Mouse (Mus musculus): ENCODE measurements around the gene Lrrc26. TPM values are rescaled to one million over a fixed set of nuclear protein-coding genes. Genes with fewer than 3 reads are reported as not detected.

Gene Lrrc26
- total RNA-seq, 2 experiments from 2014 or later = not detected

DNA sequence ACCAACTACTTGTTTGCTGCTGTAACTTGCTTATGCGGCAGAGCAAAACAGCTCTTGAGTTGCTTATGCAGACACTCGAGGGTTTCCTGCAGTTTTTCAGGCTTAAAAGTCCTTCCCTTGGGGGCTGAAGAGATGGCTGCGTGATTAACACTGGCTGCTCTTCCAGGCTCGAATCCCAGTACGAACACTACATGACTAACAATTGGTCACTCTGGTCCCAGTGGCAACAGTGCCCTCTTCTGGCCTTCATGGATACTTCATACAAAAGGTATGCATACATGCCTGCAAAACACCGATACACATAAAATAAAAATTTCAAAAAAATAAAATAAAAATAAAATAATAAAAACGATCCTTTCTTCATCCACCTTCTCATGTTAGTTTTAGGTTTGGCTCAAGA lies 38.7 kb downstream of the Lrrc26 start:
- DNase-seq (ENCODE audit: low spot score) = no peak
- intact Hi-C loops (cut with DNase I) = loop anchor here (5.0 kb wide), 1 partner anchor 136 kb away; no protein-coding TSS in a partner anchor

DNA sequence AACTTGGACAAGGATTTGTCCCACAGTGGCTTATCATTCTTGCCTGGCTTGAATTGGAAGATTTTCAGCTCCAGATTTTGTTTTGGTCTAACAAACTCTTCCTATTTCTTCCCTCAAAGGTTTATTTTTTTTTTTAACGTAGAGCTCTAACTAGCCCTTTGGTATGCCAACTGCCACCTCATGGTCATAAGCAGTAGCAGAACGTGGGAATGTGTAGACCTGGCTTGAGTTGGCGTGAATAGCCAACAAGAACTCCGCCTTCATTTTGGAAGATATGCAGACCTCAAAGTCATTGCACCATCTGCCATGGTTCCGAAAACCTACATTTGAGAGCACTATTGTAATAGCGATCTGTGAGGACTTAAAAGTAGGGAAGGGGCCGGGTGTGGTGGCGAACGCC lies 41.8 kb downstream of the Lrrc26 start:
- intact Hi-C loops (cut with DNase I) = loop anchor here (5.0 kb wide), 2 partner anchors 59 to 74 kb away; partner anchors contain the start of genes Anapc2, Ssna1 and Tmem203
- DNase-seq (ENCODE audit: low spot score) = no peak

DNA sequence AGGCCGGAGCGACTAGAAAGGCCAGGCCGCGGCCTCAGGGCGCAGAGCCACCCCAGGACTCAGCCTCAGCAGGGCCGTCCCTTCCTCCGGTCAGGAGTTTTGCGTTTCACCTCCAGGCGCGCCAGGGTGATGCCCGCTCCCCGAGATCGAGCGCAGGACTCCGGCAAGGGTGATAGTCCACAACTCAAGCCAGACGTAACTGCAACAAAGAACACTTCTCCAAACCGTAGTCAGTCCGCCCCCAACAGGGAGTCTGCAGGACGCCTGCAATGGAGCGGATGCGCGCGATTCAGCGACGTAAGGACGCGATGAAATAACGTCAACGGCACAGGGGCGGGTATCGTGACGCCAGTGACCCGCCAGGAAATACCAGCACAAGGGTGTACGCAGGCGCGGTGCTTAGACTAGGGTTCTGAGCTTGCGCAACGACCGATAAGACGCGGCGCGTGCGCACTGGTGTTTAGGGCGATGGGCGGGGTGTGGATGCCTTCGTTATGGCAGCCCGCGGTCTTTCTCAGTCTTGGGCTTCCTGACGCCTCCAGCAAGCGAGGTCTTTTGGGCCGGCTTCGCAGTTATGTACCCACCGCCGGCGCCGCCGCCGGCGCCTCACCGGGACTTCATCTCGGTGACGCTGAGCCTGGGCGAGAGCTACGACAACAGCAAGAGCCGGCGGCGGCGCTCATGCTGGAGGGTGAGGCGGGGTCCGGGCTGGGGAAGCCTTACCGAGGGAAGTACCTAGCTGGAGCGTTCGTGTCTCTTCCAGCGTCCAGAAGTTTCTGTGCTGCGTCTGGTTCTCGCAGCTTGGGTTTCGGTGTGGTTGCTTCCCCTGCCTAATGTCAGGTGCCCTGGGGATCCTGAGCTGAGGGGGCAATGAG lies 42.8 kb downstream of the Lrrc26 start, which contains the start of gene Man1b1:
Gene Man1b1 (plus strand): TSS at position 53 of the 875 bp plus-strand sequence.
- intact Hi-C loops (cut with DNase I) = loop anchor here (5.0 kb wide), 2 partner anchors 60 to 75 kb away; partner anchors contain the start of genes Anapc2, Ssna1 and Tmem203
- DNase-seq (ENCODE audit: low spot score) = peak; percentile 98

DNA sequence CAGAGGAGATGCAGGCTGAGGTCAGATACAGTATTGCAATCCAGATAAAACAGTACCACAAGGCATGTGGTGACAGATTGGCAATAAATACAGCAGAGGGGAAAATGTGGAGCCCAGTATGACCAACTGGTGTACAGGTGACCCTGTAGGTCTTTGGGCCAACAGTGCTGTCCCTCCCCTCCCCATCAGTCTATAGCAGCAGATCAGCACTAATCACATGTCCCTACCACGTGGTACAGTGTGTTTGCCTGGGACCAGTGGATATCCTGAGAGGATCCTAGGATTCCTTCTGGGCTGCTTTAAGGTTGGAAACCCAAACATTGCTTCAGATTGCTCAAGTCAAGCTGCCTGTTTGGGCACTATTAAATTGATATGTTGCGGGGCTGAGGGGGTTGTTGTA lies 43.9 kb downstream of the Lrrc26 start:
- DNase-seq (ENCODE audit: low spot score) = no peak
- intact Hi-C loops (cut with DNase I) = loop anchor here (5.0 kb wide), 2 partner anchors 61 to 76 kb away; partner anchors contain the start of genes Anapc2, Ssna1 and Tmem203

DNA sequence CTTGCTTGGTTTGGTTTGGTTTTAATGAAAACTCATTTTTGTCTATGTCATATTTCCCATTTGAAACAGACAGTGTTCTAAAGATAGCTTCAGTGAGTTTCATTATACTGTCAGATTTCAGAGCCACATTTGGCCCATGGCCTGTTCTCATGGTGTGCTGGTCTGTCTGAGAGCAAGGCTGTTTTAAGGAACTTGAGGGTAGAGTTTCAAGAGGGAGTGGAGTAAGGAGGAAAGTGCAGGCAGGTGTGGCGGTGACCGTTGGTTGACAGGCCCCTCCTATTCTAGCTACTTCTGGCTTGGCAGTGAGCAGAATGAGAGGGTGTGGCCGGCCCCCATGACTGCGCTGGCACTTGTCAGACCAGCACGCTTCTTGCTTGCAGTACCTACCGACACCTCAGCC lies 48.6 kb downstream of the Lrrc26 start:
- DNase-seq (ENCODE audit: low spot score) = no peak
- intact Hi-C loops (cut with DNase I) = no loop called here

Other genes starting within 250 kb of the Lrrc26 start
- gene Nsmf, start 235.6 kb upstream of the Lrrc26 start, total RNA-seq (2021) = 10 to 100 TPM; 19.8 to 21.2 TPM
- not detected for gene Entpd8, start 209.6 kb upstream of the Lrrc26 start, total RNA-seq (2021)
- gene Noxa1, start 194.8 kb upstream of the Lrrc26 start, total RNA-seq (2021) = not detected
- 10 to 100 TPM in 1 of 2 experiments, 1 to 10 TPM in 1; 7.2 to 11.5 TPM for gene Nrarp, start 109.2 kb upstream of the Lrrc26 start, total RNA-seq (2021)
- 1 to 10 TPM; 4.1 to 4.2 TPM for gene Tor4a, start 93.0 kb upstream of the Lrrc26 start, total RNA-seq (2021)
- 10 to 100 TPM; 36.1 to 40.6 TPM for gene Nelfb, start 78.4 kb upstream of the Lrrc26 start, total RNA-seq (2021)
- gene Stpg3, start 75.3 kb upstream of the Lrrc26 start, total RNA-seq (2021) = not detected
- gene Fam166a, start 71.2 kb upstream of the Lrrc26 start, total RNA-seq (2021) = not detected
- 100 to 1,000 TPM; 258 to 313 TPM for gene Tubb4b, start 65.2 kb upstream of the Lrrc26 start, total RNA-seq (2021)
- not detected for gene Slc34a3, start 55.6 kb upstream of the Lrrc26 start, total RNA-seq (2021)
- gene Rnf224, start 53.1 kb upstream of the Lrrc26 start, total RNA-seq (2021) = not detected
- under 1 TPM in 1 of 2 experiments, not detected in 1; 0.53 TPM for gene Rnf208, start 47.7 kb upstream of the Lrrc26 start, total RNA-seq (2021)
- gene Cysrt1, start 47.5 kb upstream of the Lrrc26 start, total RNA-seq (2021) = not detected
- 1 to 10 TPM; 1.5 to 1.7 TPM for gene AL732309.1, start 43.1 kb upstream of the Lrrc26 start, total RNA-seq (2021)
- gene Tmem203, start 34.5 kb upstream of the Lrrc26 start, total RNA-seq (2021) = 10 to 100 TPM; 12.6 to 13.2 TPM
- gene Tprn, start 27.3 kb upstream of the Lrrc26 start, total RNA-seq (2021) = 1 to 10 TPM; 3.6 to 6.0 TPM
- gene Ssna1, start 17.5 kb upstream of the Lrrc26 start, total RNA-seq (2021) = 10 to 100 TPM; 36.7 to 40.5 TPM
- 10 to 100 TPM; 38.4 to 40.7 TPM for gene Anapc2, start 17.4 kb upstream of the Lrrc26 start, total RNA-seq (2021)
- not detected for gene Tmem210, start 1.8 kb upstream of the Lrrc26 start, total RNA-seq (2021)
- not detected for gene Grin1, start 29.3 kb downstream of the Lrrc26 start, total RNA-seq (2021)
- 10 to 100 TPM; 18.0 to 20.9 TPM for gene Man1b1, start 42.4 kb downstream of the Lrrc26 start, total RNA-seq (2021)
- 1 to 10 TPM; 3.0 to 3.4 TPM for gene Dpp7, start 66.4 kb downstream of the Lrrc26 start, total RNA-seq (2021)
- gene Uap1l1, start 75.8 kb downstream of the Lrrc26 start, total RNA-seq (2021) = 1 to 10 TPM; 4.0 to 6.1 TPM
- gene Sapcd2, start 82.4 kb downstream of the Lrrc26 start, total RNA-seq (2021) = under 1 TPM; 0.16 to 0.50 TPM
- gene Entpd2, start 106.0 kb downstream of the Lrrc26 start, total RNA-seq (2021) = 10 to 100 TPM; 10.8 to 13.9 TPM
- 10 to 100 TPM; 25.1 to 27.7 TPM for gene Npdc1, start 109.4 kb downstream of the Lrrc26 start, total RNA-seq (2021)
- gene Fut7, start 133.4 kb downstream of the Lrrc26 start, total RNA-seq (2021) = under 1 TPM in 1 of 2 experiments, not detected in 1; 0.34 TPM
- gene Abca2, start 138.8 kb downstream of the Lrrc26 start, total RNA-seq (2021) = 10 to 100 TPM; 31.2 to 36.2 TPM
- 1 to 10 TPM; 2.4 to 3.6 TPM for gene Clic3, start 166.9 kb downstream of the Lrrc26 start, total RNA-seq (2021)
- gene Paxx, start 171.2 kb downstream of the Lrrc26 start, total RNA-seq (2021) = 10 to 100 TPM; 17.4 to 20.8 TPM
- 100 to 1,000 TPM; 117 to 160 TPM for gene Ptgds, start 180.1 kb downstream of the Lrrc26 start, total RNA-seq (2021)
- not detected for gene Lcn12, start 204.0 kb downstream of the Lrrc26 start, total RNA-seq (2021)
- 10 to 100 TPM; 85.7 to 91.2 TPM for gene Fbxw5, start 210.8 kb downstream of the Lrrc26 start, total RNA-seq (2021)
- under 1 TPM; 0.73 to 0.75 TPM for gene C8g, start 211.8 kb downstream of the Lrrc26 start, total RNA-seq (2021)